Mouse (Mus musculus) thymus, postnatal 36 days (tissue): ENCODE measurements around the gene Nrde2.

Experiments
- DNase-seq, 2 experiments: peaks; one replicate each; pipeline ENCODE4 v3.0.0; 2022; ENCODE audit warnings: mixed read lengths in 2 of 2

Gene Nrde2

DNA sequence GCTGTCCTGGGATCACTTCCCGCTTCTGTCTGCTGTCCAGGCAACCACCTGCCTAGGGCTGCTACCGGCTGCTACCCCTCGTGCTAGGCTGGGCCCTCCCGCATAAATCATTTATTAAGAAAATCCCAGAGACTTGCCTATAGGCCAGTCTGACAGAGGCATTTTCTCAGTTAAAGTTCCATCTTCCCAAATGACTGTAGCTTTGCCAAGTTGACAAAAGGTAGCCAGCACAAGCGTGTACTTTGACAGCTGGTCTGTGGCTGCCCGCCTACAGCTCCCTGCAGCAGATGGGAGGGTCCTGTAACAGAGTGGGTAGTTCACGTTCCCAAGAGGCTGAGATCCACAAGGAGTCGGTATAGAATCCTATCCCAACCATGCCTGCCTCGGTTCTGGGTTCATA lies 36.0 kb downstream of the Nrde2 start:
- no peak for DNase-seq

DNA sequence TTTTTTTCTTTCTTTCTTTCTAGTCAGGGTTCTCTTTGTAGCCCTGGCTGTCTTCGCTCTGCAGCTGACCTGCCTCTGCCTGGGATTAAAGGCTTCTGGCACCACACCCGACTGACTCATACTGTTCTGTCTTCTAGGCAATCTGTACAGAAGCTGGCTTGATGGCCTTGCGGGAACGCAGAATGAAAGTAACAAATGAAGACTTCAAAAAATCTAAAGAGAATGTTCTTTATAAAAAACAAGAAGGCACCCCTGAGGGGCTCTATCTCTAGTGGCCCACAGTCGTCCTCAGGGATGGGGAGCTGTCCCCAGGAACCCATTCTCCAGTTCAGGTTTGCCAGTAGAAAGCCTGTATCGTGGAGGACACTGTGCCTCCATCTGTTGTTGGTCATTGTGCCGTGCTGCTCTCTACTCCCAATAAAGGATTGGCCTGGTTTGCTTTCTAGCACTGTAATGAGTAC lies 36.5 kb downstream of the Nrde2 start:
- no peak for DNase-seq

DNA sequence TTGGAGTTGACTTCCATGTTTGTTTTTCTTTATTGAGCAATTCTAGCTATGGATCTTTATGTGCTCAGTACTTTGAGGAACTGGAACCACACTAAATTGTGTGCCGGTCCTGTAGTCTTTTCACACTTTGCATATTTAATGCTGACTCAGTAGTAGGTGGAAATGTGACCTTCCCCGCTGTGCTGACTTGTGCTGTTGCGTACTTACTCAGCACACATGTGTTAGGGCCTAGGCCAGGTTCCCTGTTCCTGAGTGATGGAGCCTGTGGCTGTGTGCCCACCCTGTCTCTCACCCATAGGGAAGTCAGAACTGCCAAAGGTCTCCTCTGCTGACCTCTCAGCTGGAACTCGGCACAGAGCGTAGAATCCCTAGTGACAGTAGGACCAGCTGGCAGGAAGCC lies 43.5 kb downstream of the Nrde2 start:
- DNase-seq = no peak

DNA sequence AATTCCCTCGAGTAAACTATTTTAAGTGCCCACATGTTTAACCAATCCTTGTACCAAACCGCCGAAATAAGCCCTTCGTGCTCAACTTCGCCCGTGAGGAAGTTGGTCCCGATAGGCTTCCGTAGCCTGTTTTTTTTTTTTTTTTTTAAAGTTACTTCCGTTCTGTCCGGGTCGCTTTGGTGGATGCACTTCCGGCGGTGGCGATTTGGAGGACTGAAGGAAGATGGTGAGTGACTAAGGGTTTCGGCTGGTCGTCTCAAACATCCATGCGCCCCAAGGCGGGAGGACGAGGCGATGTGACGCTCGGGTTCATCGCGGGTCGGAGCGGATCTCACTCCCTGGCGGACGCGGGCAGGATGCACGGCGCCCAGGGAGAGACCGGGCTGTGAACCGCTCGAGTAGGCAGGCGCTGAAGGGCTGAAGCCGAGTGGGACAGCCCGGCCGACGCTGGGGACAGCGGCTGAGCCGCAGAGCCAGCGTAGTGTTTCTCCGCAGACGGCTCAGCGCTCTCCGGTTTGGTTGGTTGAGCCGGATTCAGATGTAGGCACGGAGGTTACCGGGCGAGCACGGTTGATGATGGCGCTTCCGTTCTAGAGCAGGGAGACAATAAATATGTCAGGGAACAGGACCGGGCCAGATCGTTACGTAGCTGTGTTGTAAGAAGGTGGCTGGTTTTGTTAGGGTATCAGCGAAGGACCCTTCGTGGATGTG lies 49.3 kb downstream of the Nrde2 start, which contains the start of gene Psmc1:
TSS of gene Psmc1 (plus strand) at position 169 of the 711 bp plus-strand sequence.
- peak; percentile 72 to 78 for DNase-seq

DNA sequence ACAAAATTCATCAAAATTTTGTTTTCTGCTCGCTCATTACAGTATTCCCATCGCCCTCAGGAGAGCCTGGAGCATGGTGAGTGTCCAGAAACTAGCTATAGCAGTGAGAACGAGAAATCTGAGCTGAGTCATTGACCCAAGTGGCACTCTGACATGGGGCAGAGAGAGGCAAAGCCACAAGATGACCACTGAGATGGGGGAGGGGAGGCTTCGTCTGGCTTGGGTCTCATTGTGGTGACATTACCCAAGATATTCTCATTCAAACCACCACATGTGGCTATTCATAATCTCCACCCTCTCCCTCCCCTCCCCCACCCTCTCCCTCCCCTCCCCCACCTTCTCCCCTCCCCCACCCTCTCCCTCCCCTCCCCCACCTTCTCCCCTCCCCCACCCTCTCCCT lies 52.0 kb downstream of the Nrde2 start:
- DNase-seq = no peak

DNA sequence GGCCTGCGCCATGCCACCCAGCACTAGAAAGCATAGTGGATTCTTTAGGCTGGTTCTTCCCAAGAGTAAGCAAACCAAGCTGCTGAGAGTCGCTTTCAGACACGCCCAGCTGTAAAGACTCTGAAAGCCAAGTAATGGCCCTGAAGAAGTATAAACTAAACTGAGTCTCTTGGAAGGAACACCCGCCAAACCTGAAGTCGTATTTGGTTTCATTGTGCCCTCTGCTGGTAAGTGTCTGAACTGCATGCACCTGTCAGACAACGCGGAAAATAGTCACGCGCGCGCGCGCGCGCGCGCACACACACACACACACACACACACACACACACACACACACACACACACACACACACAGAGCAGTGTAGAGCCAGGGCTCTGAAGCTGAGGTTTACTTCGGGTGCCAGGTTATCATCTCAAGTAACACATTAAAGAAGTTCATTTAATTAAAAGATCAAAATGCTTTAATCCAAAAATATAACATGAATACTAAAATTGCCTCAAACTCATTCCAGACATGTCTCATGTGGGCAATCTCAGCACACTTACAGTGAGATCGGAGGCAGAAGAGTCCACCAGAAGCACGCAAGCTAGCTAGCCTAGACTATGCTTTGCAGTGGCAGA lies 53.1 kb downstream of the Nrde2 start:
- peak; percentile 64 to 74 for DNase-seq

DNA sequence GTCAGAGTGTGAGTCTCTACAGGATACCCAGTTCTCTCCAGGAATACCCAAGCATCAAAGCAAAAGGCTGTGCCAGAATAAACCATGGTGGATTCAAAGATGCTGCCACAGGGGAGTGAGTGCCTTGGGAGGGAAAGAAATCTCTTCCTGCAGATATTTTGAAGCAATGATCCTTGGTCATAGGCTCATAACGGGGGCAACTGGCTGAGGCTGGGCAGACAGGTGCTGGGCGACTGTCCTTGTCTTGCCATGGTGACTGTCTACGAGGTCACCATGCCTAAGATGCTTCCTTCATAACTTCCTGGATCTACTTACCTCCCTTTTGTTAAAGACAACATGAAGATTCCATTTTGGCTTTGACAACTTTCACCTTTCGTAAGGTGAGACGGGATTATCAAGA lies 54.9 kb downstream of the Nrde2 start:
- no peak for DNase-seq

DNA sequence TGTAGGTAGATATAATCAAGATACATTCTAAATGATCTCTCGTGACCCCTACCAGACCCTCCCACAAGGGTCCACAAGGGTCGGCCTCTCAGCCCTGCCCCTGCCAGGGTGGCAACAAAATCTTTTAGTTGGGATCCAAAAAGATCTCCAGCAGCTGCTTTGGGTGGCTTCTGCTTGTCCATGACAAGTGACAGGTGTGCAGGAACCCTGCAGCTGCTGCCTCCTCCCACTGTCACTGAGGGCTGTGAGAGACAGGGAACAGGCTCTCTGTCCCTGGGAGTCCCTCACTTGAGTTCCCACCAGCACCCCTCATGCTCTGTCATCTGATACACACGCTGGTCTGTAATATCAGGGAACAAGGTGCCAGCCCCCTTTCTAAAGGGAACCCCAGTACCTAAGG lies 57.8 kb downstream of the Nrde2 start:
- DNase-seq = no peak

DNA sequence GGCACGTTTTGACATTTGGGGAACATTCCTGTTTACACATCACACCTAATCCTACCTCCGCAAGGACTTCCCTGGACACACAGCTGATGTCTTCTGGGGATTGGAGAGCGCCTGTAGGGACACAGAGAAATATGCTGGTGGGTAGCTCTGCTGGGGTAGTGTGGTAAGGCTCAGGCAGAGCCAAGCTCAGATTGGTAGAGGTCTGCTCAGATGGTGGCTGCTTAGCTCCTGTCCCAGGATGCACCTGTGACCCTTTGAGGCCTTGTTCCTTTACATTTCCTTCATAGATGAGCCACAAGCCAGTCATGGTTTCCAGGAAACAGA lies 58.8 kb downstream of the Nrde2 start:
- no peak for DNase-seq

DNA sequence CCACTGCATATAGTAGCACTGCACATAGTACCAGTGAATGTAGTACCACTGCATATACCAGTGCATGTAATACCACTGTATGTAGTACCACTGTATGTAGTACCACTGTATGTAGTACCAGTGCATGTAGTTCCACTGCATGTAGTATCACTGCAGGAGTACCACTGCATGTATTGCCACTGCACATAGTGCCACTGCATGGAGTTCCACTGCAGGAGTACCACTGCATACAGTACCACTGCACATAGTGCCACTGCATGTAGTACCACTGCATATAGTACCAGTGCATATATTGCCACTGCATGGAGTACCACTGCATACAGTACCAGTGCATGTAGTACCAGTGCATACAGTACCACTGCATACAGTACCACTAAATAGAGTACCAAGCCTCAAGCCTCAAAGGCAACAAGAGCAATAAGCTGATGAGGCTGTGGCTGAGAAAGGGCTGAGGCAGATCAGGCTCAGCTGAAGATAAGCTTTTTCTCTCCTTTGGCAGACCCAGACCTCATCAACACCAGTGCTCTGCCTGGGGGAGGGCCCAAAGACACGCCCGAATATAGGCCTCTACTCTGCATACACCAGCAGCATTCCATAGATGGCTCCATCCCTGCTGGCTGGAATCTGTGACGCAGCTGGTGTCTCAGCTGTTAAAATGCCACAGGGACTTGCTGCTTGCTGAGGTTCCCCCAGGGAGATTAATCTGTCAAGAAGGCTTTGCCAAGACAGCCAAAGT lies 59.3 kb downstream of the Nrde2 start:
- DNase-seq = no peak

DNA sequence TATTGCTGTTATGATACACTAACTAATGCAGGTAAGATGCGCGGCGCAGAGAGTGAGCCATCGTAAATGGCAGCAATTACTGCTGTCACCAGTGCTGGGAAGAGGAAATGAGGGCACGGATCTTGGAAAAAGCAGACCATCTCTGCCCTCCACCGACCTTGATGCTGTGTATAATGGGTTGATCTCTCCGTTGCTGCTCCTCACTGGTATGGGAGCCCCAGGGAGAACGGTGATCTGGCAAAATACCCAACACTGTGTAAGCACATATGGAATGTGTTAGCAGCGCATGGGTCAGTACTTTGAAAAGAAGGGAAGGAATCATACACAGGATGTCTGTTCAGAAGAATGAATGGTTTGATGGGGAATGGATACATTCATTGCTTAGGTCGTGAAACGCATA lies 66.4 kb downstream of the Nrde2 start:
- DNase-seq = no peak

DNA sequence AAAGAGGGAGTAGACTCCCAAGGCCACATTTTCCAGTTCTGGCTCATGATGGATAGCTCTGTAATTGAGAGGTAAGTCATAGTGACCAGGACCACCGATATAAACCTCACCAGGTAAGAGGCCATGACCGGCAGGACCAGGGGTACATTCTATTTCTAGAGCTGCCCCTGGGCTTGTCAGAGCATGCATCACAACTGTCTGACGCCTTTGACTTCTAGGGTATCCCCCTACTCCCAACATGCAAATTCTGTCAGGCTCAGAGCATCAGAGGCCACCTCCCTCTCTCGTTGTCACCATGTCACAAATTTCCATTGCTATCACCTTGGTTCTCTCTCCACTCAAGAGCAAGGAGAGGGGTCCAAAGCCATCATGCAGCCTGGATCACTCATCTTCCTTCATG lies 68.7 kb downstream of the Nrde2 start:
- DNase-seq = no peak

DNA sequence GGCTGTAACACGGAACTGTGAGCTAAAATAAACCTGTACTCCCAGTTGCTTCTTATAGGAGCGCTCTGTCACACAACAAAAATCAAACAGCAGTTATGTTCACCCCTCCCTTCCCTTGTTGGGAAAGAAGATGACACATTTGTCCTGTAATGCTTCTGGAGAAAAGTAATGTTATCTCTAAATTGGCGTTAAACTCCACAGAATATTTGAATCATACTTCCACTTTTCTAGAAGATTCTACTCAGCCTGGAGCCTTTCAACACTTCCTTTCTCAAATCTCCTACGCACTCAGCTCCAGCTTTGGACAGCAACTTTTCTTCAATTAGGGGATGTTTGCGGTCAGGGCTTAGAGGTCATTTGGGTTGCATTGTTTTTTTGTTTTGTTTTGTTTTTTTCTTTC lies 70.2 kb downstream of the Nrde2 start:
- no peak for DNase-seq

DNA sequence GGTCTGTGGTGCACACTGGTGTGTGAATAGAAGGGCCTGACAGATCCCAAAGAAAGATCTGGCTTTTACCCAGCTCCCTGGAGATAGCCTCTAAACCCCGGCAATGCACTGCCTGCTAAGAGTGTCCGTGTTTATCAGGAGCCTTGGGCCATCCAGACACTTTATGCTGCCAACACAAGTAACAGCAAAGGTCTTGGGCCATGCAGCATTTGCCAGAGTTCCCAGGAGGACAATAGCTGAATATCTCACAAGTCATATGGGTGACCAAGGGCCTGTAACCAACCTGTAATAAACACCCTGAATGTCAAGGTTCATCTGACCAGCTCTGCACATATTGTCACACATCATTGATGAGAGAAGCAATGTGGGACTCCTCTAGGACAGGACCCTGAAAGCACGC lies 71.4 kb downstream of the Nrde2 start:
- DNase-seq = no peak

DNA sequence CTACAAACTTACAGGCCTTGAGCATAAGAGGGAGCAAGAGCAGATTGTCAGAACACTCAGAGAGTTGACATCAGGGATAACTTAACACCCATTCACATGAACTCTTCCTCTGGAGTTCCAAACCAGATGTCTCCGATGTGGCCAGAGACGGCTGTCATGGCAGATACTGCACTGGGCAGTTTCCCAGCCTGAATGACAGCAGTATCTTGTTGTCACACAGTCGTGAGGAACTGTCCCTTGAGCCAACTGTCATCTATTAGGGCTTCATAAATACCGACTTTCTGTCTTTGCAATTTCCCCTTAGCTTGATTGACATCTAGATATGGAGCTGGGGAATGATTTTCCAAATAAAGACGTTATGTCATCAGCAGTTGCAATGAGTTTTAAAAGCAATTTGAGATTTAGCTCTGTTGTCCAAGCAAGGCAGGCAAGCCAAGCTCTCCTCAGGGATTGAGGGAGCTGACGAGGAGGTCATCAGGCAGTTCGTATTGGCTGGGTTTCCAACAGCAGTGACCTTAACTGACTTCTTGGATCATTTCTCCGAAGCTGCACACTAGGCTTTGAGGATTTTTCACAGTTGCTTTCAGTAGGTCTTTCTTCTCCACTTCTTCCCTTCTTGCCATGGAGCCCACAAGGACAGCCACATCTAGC lies 79.7 kb downstream of the Nrde2 start:
- DNase-seq = no peak

DNA sequence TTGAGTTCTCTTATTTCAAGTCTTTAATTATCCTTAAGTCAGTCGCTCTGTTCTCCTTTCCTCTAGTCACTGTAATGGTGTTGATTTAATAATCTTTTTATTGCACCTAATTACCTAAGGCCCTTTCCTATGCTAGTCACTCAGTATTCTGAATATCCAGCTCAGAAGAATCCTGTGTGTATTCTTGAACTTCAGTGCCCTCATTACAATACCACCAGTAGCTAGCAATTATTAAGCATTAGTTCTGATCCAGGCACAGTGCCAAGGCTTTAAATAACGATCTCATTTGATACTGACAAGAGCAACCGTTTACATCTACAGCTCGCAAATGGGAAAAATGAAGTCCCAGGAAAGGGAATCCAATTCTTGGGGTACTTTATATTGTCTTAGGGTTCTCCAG lies 83.7 kb downstream of the Nrde2 start:
- no peak for DNase-seq
